Mouse (Mus musculus): ENCODE data around the gene Uox.

Uox gene

GRCm38 (mm10) chr3:146583478-146583877, 13.3 kb downstream of the Uox start:
- no peak for DNase-seq (ENCODE audit: extremely low spot score, low spot score)

DNA sequence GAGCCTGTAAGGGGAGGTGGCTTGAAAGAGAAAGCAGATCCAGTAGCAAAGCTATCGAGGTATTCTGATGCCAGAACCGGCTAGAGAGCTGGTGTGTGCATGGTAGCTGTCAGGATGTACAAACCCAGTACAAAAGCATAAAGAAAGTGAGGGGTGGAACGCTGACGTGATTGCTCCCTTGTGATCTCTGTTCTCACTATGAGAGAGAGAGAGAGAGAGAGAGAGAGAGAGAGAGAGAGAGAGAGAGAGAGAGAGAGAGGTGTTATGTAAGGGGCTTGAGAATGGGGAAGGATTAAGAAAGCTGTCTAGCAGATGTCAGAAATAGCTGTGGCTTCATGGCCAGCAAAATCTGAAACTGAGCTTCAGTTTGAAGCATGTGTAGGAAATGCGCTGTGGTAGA, 13.7 kb downstream of the Uox start:
- DNase-seq (ENCODE audit: extremely low spot score, low spot score) = no peak

DNA sequence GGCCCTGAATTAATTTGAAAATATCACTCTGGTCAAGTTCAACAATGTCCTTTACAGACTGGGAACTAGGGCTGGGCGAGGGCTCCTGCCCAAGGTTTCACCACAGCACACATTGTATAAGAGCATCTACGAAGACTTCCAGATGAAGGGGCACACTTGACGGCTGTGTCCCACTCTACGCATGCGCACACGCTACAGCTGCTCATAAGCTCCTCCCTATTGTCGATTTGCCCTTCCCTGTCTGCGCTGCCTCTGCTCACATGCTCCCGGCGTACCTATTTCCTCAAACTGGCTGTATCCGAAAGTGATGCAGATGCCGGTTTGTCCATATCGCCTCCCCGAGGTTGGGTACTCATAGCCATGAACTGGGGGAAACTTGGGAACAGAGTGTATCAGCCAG, 16.4 kb downstream of the Uox start:
- DNase-seq (ENCODE audit: extremely low spot score, low spot score) = no peak

GRCm38 (mm10) chr3:146589523-146589922, 19.3 kb downstream of the Uox start:
- DNase-seq (ENCODE audit: extremely low spot score, low spot score) = no peak

GRCm38 (mm10) chr3:146591159-146591558, 20.9 kb downstream of the Uox start:
- DNase-seq (ENCODE audit: extremely low spot score, low spot score) = no peak

DNA sequence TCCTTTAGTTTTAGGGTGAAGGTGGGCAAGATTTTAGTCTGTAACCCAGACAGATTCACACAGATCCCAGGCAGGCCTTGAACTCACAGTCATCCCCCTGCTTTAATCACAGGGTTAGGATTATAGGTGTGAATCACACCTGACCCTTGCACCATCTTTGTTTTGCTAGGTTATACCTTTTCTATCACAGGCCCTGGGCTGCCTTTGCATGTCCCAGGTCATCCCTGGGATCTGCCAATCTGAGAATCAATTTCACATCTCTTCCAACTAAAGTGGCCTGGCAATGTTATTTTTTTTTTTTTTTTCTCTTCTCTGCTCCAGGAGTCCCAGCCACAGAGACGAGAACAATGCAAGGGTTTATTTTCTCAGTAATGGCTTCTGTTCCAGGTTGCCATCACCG, 21.4 kb downstream of the Uox start:
- no peak for DNase-seq (ENCODE audit: extremely low spot score, low spot score)

DNA sequence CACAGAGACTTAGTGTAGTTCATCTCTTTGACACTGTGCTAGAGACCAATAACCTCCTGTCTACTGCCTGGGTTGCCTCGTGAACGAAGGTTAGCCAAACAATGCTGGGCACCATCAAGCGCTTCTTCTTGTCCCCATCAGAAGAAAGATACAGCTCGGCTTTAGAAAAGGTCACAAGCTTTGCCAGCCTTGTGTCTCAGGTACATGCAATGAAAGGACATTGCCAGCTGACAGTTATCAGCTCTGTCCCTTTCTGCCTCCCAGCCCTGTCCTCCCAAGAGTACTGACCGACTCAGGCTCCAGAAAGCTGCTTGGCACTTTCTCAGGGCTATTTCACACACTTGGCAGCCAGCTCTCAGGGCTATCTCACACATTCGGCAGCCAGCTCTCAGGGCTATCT, 25.2 kb downstream of the Uox start:
- no peak for DNase-seq (ENCODE audit: extremely low spot score, low spot score)

DNA sequence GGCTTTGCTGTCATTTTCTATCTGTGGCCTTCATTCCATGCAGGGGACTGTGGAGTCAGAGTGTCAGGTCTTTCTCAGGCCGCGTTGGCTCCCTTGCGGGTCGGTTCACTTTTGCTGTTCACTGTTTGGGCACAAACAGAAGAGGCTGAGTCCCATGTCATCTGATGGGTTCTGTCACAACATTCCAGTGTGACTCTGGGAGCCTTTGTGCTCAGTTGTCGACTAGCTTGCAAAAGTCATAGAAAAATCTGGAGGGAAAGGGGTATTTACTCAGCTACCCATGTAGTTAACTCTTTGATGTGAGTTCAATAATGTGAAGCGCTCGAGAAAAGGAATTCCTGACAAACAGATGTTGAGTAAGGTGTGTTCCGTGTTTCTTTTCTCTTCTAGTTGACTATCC, 26.2 kb downstream of the Uox start:
- no peak for DNase-seq (ENCODE audit: extremely low spot score, low spot score)

DNA sequence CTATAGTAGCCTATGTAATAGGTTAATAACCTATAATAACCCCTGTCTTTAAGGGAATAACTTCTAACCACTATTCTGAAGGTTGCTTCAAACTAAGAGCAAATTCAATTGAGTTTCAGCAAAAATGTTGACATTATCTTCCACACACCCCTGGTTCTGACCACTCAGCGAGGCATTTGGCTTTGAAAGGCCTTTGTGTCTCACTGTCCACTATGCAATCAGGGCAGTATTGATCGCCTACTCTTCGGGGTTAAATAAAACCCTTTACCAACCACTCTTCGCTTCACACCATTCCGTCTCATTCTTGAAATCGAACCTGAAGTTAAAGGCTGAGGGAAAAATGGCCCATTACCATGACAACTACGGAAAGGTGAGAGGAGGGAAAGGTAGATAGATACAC, 26.6 kb downstream of the Uox start:
- no peak for DNase-seq (ENCODE audit: extremely low spot score, low spot score)

- no peak for DNase-seq (ENCODE audit: extremely low spot score, low spot score)
Observed at GRCm38 (mm10) chr3:146598411-146598810, 28.2 kb downstream of the Uox start.

DNA sequence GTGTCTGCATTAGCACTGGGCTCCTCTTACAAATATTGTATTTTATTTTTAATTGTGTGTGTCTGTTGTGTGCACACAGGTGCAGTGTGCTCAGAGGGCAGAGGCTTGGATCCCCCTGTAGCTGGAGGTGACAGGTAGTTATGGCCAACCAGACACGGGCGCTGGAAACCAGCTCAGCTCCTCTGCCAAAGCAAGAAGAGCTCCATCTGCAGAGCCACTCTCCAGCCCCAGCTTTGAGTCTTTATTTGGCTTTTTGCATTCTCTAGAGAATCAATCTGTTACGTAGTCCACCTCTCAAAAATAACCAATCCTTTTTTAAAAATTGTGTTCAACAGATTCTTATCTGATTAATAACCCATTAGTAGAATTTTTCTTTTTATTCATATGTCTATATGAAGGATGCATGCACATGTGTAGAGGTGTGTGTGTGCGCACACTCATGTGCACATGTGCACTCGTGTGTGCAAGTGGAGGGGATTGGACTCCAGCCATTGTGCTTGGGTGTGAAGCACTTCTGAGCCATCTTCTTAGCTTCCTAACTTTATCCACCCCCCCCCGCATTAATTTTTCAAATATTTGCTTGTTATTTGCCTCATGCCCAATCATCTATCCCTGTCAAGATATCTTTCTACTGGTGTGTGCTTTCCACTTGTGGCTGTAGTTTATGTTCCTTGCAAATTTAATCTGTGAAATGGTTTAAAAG, 29.1 kb downstream of the Uox start:
- no peak for DNase-seq (ENCODE audit: extremely low spot score, low spot score)

- no peak for DNase-seq (ENCODE audit: extremely low spot score, low spot score)
Observed at GRCm38 (mm10) chr3:146601205-146601604, 31.0 kb downstream of the Uox start.

DNA sequence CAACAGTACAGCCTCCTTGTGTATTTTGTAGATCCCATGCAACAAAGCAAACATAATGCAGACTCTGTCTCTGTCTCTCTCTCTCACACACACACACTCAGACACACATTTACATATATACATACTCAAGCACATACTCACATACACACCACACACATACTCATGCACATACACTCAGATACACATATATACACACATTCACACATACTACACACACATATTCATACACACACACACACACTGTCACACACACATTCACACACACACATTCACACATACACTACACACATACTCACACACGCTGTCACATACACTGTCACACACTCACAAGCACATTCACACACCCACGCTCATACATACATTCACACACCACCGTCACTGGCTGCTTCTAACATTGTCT, 32.3 kb downstream of the Uox start:
- DNase-seq (ENCODE audit: extremely low spot score, low spot score) = no peak

DNA sequence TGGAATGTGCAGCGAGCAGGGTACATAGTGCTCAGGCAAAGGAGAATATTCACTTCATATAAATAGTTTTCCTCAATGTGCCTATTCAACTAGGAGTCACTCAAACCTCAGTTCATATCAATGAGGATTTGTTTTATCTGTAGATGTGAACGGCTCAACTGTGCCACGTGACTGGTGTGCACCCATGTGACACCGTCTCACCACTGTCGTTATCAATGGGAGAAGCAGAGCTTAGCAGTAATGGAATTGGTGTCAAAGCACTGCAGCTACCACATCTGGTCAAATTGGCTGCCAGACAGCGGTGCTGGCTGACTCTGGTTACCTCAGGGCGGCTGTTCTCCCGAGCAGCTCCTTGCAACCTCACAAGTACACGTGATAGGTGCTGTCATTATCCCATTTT, 34.4 kb downstream of the Uox start:
- no peak for DNase-seq (ENCODE audit: extremely low spot score, low spot score)

DNA sequence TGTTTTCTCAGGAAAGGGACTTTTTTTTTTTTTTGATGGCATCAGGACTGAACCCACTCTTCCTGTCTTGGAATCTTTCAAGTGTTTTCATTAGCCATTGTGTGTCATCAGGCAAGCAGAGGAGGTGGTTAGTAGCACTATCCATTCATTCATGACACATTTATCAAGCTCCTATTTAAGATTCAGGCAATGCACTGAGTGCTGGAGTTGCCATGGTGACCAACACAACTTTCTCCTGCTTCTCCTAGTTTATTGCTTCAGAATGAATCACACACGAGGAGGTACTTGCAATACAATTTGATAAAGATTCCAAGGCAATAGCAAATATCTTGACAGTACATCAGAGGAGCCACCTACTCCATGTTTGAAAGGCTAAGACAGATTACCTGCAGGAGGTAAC, 37.1 kb downstream of the Uox start:
- DNase-seq (ENCODE audit: extremely low spot score, low spot score) = no peak

DNA sequence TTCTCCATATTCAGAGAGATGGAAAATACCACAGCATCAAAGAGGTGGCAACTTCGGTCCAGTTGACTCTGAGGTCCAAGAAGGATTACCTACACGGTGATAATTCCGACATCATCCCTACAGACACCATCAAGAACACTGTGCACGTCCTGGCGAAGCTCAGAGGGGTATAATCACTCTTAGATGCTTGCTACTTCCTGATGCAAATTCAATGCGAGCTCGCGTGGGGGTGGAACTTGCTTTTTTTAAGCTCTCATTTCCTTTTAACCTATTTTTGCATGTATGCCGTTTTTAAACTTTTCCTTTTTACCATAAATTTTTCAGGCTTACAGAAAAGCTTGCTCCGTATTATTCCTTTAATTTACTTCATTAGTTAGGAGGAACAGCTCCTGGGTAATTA, 40.1 kb downstream of the Uox start:
- no peak for DNase-seq (ENCODE audit: extremely low spot score, low spot score)

GRCm38 (mm10) chr3:146611261-146611660, 41.0 kb downstream of the Uox start:
- DNase-seq (ENCODE audit: extremely low spot score, low spot score) = no peak

DNA sequence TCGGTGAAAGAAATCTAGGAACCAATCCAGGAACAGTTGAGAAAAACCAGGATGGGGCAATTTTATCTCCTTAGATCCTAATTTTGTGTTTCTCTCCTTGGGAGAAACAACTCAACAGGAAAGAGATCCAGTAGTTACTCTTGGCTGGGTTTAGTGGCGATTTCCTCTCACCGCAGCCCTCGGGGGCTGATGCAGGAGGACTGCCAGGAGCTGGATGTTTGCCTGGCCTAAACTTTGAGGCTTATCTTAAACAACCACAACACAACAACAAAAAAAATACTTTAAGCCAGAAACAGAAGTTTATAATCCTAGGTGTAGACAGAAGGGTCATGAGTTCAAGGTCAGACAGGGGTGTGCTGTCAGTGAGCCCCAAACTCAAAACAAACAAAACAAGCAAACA, 41.6 kb downstream of the Uox start:
- no peak for DNase-seq (ENCODE audit: extremely low spot score, low spot score)

- no peak for DNase-seq (ENCODE audit: extremely low spot score, low spot score)
Observed at GRCm38 (mm10) chr3:146615496-146615895, 45.3 kb downstream of the Uox start, which contains the start of gene Dnase2b. Gene Dnase2b (minus strand): TSS chr3:146615596.

DNA sequence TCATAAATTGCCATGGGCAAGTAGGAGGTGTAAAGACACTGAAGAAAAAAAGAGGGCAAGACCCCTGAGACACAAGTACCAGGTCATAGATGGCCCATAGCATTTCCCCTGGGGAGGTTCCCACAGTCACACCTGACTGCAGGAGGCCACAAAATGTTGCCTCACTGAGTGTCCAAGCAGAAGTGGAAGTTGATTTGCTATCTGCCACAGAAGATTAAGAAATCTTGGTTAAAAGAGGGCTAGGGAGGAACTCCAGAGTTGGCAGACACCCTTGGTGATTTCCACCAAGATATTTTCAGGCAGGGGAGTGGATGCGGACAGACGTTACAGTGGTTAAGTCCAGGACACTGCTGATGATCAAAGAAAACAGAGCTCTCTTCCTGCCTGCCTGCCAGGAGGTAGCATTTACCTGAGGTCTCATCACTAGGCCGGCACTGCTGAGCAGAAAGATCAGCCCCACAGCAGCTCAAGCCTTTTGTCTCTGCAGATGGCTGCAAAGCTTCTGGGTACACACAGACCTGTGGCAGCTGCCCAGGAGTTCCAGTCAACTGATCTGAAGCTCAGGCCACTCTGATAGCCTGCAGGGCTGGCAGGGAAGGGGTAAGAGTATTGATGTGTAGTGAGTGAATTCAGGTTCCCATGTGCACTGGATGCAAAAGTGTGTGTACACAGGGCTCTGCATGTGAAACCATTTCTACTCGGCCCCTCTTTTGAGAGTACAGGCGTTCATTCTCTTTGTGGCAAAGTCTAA, 46.5 kb downstream of the Uox start:
- DNase-seq (ENCODE audit: extremely low spot score, low spot score) = no peak

DNA sequence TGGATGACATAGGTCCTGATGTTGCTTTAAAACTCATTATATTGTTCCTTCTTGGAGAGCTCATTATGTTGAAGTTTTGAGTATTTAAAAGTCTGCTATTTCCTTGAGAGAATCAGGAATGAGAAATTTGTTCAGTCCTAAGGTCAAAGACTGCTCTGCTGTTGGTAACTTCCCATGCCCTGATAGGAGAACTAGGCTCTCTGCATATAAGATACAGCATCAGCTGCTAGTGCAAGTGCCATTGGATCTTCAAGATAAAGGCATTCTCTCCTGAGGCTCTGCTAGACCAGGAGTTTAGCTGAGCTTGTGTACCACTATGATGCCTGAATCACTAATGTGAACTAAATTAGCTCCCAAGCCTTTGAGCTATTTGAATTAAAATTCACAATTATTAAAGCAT, 47.7 kb downstream of the Uox start:
- DNase-seq (ENCODE audit: extremely low spot score, low spot score) = no peak

- no peak for DNase-seq (ENCODE audit: extremely low spot score, low spot score)
Observed at GRCm38 (mm10) chr3:146618357-146618756, 48.1 kb downstream of the Uox start.

- DNase-seq (ENCODE audit: extremely low spot score, low spot score) = no peak
Observed at GRCm38 (mm10) chr3:146620101-146620500, 49.9 kb downstream of the Uox start.

All from neural tube, embryonic 10.5 days (tissue).